Mouse (Mus musculus) limb, embryonic 13.5 days (tissue): ENCODE data around the gene Snrnp70. TPM values are rescaled to one million over a fixed set of nuclear protein-coding genes. Genes with fewer than 3 reads are reported as not detected.

ENCODE experiments used
- polyA plus RNA-seq: library from polyadenylated mRNA; unstranded; fragments of >200 nt; fragmentation: Nextera tagmentation; extraction: Ambion mirVana; gene quantifications from 2 replicates; pipeline ENCODE4 v1.2.1, GENCODE M21; 2015

Snrnp70 gene
- polyA plus RNA-seq, 1 experiment from 2014 or later: 262 TPM

Other genes with a start within 250 kb of the Snrnp70 start
- 86.9 and 87.1 TPM in 2 replicates for gene Pih1d1, start 241.4 kb downstream of the Snrnp70 start, polyA plus RNA-seq
- 45.1 and 46.4 TPM in 2 replicates for gene Aldh16a1, start 241.2 kb downstream of the Snrnp70 start, polyA plus RNA-seq
- gene Slc17a7, start 231.8 kb downstream of the Snrnp70 start, polyA plus RNA-seq: 0.19 and 0.23 TPM in 2 replicates
- not detected in 2 replicates for gene Gfy, start 216.2 kb downstream of the Snrnp70 start, polyA plus RNA-seq
- not detected in 2 replicates for gene Pth2, start 214.7 kb downstream of the Snrnp70 start, polyA plus RNA-seq
- gene Ccdc155, start 190.8 kb downstream of the Snrnp70 start, polyA plus RNA-seq: 0.93 and 1.4 TPM in 2 replicates
- 1.3 and 1.4 TPM in 2 replicates for gene Dkkl1, start 183.6 kb downstream of the Snrnp70 start, polyA plus RNA-seq
- 259 and 263 TPM in 2 replicates for gene Tead2, start 180.0 kb downstream of the Snrnp70 start, polyA plus RNA-seq
- gene Cd37, start 156.6 kb downstream of the Snrnp70 start, polyA plus RNA-seq: 1.3 and 2.1 TPM in 2 replicates
- gene Slc6a16, start 154.7 kb downstream of the Snrnp70 start, polyA plus RNA-seq: 0.28 and 0.43 TPM in 2 replicates
- gene Slc6a21, start 118.2 kb downstream of the Snrnp70 start, polyA plus RNA-seq: not detected in 2 replicates
- gene Trpm4, start 62.0 kb downstream of the Snrnp70 start, polyA plus RNA-seq: 15.8 and 19.6 TPM in 2 replicates
- 3.9 and 4.3 TPM in 2 replicates for gene Hrc, start 60.5 kb downstream of the Snrnp70 start, polyA plus RNA-seq
- gene Ppfia3, start 28.7 kb downstream of the Snrnp70 start, polyA plus RNA-seq: 5.2 and 6.9 TPM in 2 replicates
- 1.4 and 2.5 TPM in 2 replicates for gene Lin7b, start 25.2 kb downstream of the Snrnp70 start, polyA plus RNA-seq
- 0.09 TPM in 1 of 2 replicates, not detected in the other for gene Kcna7, start 9.9 kb upstream of the Snrnp70 start, polyA plus RNA-seq
- 3.0 and 3.2 TPM in 2 replicates for gene Ntf5, start 18.0 kb upstream of the Snrnp70 start, polyA plus RNA-seq
- 0.40 TPM in 1 of 2 replicates, not detected in the other for gene Lhb, start 25.1 kb upstream of the Snrnp70 start, polyA plus RNA-seq
- 41.7 and 45.9 TPM in 2 replicates for gene Gys1, start 39.1 kb upstream of the Snrnp70 start, polyA plus RNA-seq
- gene Ruvbl2, start 42.4 kb upstream of the Snrnp70 start, polyA plus RNA-seq: 142 and 144 TPM in 2 replicates
- 5,430 and 5,479 TPM in 2 replicates for gene Ftl1, start 64.1 kb upstream of the Snrnp70 start, polyA plus RNA-seq
- gene Bax, start 71.2 kb upstream of the Snrnp70 start, polyA plus RNA-seq: 167 and 170 TPM in 2 replicates
- gene Tulp2, start 86.1 kb upstream of the Snrnp70 start, polyA plus RNA-seq: 1.0 and 1.2 TPM in 2 replicates
- not detected in 2 replicates for gene Gm45808, start 91.1 kb upstream of the Snrnp70 start, polyA plus RNA-seq
- gene Dhdh, start 93.1 kb upstream of the Snrnp70 start, polyA plus RNA-seq: 2.9 and 4.0 TPM in 2 replicates
- gene Nucb1, start 114.7 kb upstream of the Snrnp70 start, polyA plus RNA-seq: 215 TPM in 2 replicates
- 27.5 and 28.8 TPM in 2 replicates for gene Ppp1r15a, start 130.5 kb upstream of the Snrnp70 start, polyA plus RNA-seq
- 3.3 and 4.9 TPM in 2 replicates for gene Plekha4, start 130.6 kb upstream of the Snrnp70 start, polyA plus RNA-seq
- gene Hsd17b14, start 159.2 kb upstream of the Snrnp70 start, polyA plus RNA-seq: 0.43 and 0.98 TPM in 2 replicates
- 55.7 and 59.5 TPM in 2 replicates for gene Bcat2, start 174.4 kb upstream of the Snrnp70 start, polyA plus RNA-seq
- 0.41 and 0.56 TPM in 2 replicates for gene Fgf21, start 219.7 kb upstream of the Snrnp70 start, polyA plus RNA-seq
- gene Fut1, start 221.5 kb upstream of the Snrnp70 start, polyA plus RNA-seq: 0.29 and 0.47 TPM in 2 replicates
- 0.11 TPM in 1 of 2 replicates, not detected in the other for gene Izumo1, start 226.1 kb upstream of the Snrnp70 start, polyA plus RNA-seq
- gene Rasip1, start 231.7 kb upstream of the Snrnp70 start, polyA plus RNA-seq: 7.7 and 9.5 TPM in 2 replicates
- gene Mamstr, start 244.2 kb upstream of the Snrnp70 start, polyA plus RNA-seq: 11.4 TPM in 2 replicates